ENCODE assay signal across 21 mouse cellular contexts in the genomic region with DNA sequence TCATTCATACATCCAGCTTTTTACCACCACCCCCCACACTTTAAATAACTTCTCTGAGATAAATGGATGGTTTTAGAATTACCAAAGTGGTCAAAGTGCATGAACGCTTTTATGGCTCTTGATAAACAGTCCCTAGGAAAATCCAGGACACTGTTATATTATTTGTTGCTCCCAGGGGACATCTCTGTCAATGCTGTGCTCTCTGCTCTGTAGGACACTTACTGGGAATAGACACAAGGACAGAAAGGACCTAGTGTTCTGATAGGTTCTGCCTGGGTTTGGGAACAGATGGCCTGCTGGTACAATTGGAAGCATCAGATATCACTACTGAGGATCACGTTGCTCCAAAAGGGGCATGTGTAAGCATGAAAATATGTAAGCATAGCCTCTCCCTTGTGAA.
DNase-seq lines count a peak whose midpoint lies in the region; ATAC-seq and TF ChIP-seq lines count a peak whose summit lies in the region.
"Had no signal": no experiment of that assay in that cellular context is flagged by ENCODE, and none has a peak within 500 bp of the region (broad histone marks: within the 10 kb centered on the region; RNA-seq: fewer than 3 reads in every experiment).

No protein-coding gene starts in this region.

- ATAC-seq in kidney, postnatal 0 days (replicated peaks; ENCODE audit: low FRiP score, low read depth) = no peak
- ATAC-seq: activated CD4-positive, CD25-positive, alpha-beta regulatory T cell, adult 4 months; forebrain, embryonic 14.5 days; lung, postnatal 0 days; midbrain, embryonic 15.5 days had no signal

- WGBS in kidney, postnatal 0 days = 36% methylated on average over 2 of the region's 2 CpGs

- no peaks in the 10 kb centered on the region for H3K36me3 ChIP-seq in kidney, postnatal 0 days (ENCODE audit: insufficient read depth, low read length)
- H3K36me3 ChIP-seq: embryonic facial prominence, embryonic 10.5 days; hindbrain, embryonic 13.5 days; liver, embryonic 15.5 days; midbrain, embryonic 15.5 days had no signal

- no peak overlapping the region for H3K4me3 ChIP-seq in kidney, postnatal 0 days (replicated peaks; ENCODE audit: low read depth, low read length)
- H3K4me3 ChIP-seq in brown adipose tissue, adult 24 weeks (ENCODE audit: insufficient read depth, low read depth, low read length) = no peak overlapping the region
- H3K4me3 ChIP-seq: embryonic facial prominence, embryonic 10.5 days; erythroblast, embryonic 14.5 days; heart, adult 2 months; hindbrain, embryonic 13.5 days; liver, embryonic 15.5 days; midbrain, embryonic 15.5 days had no signal

- H3K9me3 ChIP-seq in kidney, postnatal 0 days (replicated peaks; ENCODE audit: low read length) = no peaks in the 10 kb centered on the region
- H3K9me3 ChIP-seq: embryonic facial prominence, embryonic 10.5 days; hindbrain, embryonic 13.5 days; liver, embryonic 15.5 days; midbrain, embryonic 15.5 days had no signal

- no peak overlapping the region for H3K4me2 ChIP-seq in kidney, postnatal 0 days (ENCODE audit: low read length)
- H3K4me2 ChIP-seq: hindbrain, embryonic 13.5 days; liver, embryonic 15.5 days; midbrain, embryonic 15.5 days had no signal

- TF ChIP-seq CTCF in kidney, postnatal 0 days (IDR thresholded peaks at IDR 0.05; ENCODE audit: low read depth) = no peak

- H3K27ac ChIP-seq in kidney, postnatal 0 days = no peak overlapping the region
- peak overlapping the region; percentile 42; the same call in 1 of the 2 replicates for H3K27ac ChIP-seq in brown adipose tissue, adult 24 weeks (replicated peaks; ENCODE audit: low read depth, low read length)
- H3K27ac ChIP-seq: embryonic facial prominence, embryonic 10.5 days; heart, adult 2 months; hindbrain, embryonic 13.5 days; liver, embryonic 15.5 days; midbrain, embryonic 15.5 days had no signal

- H3K9ac ChIP-seq in kidney, postnatal 0 days (ENCODE audit: low read depth, low read length) = no peak overlapping the region
- H3K9ac ChIP-seq: hindbrain, embryonic 13.5 days; liver, embryonic 15.5 days; midbrain, embryonic 15.5 days had no signal

- no peaks in the 10 kb centered on the region for H3K4me1 ChIP-seq in kidney, postnatal 0 days (replicated peaks; ENCODE audit: insufficient read depth, low read length)
- peaks cover 13% of the 10 kb centered on the region for H3K4me1 ChIP-seq in brown adipose tissue, adult 24 weeks (ENCODE audit: control insufficient read depth, insufficient read depth, insufficient read length, low read length)
- H3K4me1 ChIP-seq: liver, embryonic 15.5 days; midbrain, embryonic 15.5 days had no signal

- DNase-seq in cerebellum, postnatal 14 days = peak; percentile 1 to 4
- DNase-seq in cerebellum, postnatal 36 days = no peak
- DNase-seq in kidney, postnatal 0 days (ENCODE audit: low spot score) = peak; percentile 55
- DNase-seq in kidney, postnatal 14 days = no peak
- DNase-seq in layer of hippocampus, postnatal 36 days = peak; percentile 8 to 10
- no peak for DNase-seq in spleen, postnatal 36 days (ENCODE audit: low spot score in 2 of 2)
- no peak for DNase-seq in urinary bladder, postnatal 4 days (ENCODE audit: low spot score in 2 of 2)
- DNase-seq: adrenal gland, postnatal 36 days; B cell, adult 2 months; heart, adult 2 months; heart, postnatal 10 days; kidney, adult 11 months had no signal

- H3K27me3 ChIP-seq in kidney, postnatal 0 days (ENCODE audit: insufficient read depth, low read length) = no peaks in the 10 kb centered on the region
- H3K27me3 ChIP-seq: hindbrain, embryonic 13.5 days; liver, embryonic 15.5 days; midbrain, embryonic 15.5 days had no signal

Comparison
In these comparisons a context has a peak if more than half of its experiments do, and no peak if none do; other contexts are left out.
1. DNase-seq: peak in cerebellum, postnatal 14 days (2 of 2), kidney, postnatal 0 days (single experiment) and layer of hippocampus, postnatal 36 days (2 of 2); none in cerebellum, postnatal 36 days (0 of 2), kidney, postnatal 14 days (single experiment), spleen, postnatal 36 days (0 of 2) and urinary bladder, postnatal 4 days (0 of 2).